Mouse (Mus musculus) urinary bladder, postnatal 36 days (tissue): ENCODE measurements around the gene Mapre3.
"Not testable (repeated sequence)": the region's sequence is repeated elsewhere in the genome, so short reads cannot be mapped to it uniquely, and the experiment has no call there.

Experiments used
- DNase-seq, 2 experiments: peaks; one replicate each; pipeline ENCODE4 v3.0.0; 2022; ENCODE audit warnings: low spot score in 2 of 2, mixed read lengths in 1 of 2

The Mapre3 gene

DNA sequence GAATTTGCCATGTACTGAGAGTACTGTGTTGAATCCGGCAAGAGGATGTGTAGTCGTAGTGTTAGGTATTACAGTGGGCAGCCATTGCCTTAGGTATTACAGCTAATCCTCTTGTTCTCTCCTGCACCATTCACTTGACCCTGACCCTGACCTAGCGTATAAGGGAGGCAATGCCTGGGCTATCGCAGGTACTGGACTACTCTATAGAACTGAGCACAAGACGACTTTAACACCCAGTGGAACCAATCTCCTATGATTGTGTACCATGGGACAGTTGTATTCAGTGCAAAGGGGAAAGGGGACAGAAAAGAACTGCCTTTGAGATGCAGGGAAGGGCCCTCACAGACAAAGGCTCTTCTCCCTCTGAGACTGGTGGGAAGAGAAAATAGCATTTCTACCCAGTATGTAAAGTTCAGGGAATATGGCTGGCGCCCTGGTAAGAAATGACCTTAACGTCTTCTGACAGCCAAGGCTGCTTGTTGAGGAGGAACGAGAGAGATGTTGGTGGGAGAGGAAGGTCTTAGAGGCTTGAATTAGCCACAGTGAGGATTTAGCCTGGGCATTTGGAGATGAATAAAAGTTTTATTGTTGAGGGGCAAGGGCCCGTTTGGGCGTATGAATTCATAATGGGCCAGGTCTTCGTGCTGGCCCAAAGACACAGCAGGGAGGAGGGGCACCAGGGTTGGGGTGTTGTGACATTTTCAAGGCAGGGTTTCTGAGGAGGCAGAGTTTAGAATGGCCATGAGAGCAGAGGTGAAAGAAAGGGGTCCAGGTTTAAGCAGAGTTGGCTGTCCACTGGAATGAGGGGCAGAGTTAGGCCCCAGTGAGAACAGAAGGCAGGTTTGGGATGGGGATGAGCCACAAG, 9.9 kb downstream of the Mapre3 start:
- DNase-seq: no peak

DNA sequence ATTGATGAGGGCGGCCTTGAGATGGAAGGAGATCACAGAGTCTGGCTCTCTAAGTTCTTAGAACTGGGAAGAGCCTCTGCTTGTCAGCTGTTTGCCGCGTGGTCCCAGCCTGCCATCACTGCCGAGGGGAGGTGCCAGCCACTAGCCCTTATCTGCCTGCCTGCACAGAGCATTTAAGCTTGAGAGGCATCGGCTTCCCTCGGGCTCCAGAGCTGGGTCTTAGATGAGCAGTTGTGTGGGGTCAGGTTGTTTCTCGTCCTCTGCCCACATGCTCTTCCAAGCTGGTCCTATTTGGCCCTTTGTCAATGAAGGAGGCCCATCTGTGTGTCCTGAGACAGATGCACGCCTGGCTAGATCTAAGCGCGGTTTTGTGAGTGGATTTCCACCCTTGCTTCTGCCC, 10.7 kb downstream of the Mapre3 start:
- no peak for DNase-seq

DNA sequence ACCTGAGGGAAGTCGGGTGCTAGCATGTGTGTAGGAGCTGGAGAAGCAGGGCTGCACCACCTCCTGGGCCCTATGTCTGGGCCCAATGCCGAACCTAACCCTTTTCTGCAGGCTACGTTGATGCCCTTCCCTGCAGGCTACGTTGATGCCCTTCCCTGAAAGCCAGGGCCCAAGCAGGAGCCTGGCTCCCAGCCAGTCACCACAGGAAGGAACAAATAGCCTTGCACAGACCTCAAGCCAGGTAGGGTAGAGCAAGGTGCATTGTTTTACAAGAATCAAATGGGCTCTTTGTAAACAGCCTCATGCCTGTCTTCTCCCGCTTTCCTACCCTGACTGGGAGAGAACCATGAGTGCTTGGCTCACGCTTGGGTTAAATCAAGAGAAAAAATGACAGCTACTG, 11.4 kb downstream of the Mapre3 start:
- DNase-seq: no peak

DNA sequence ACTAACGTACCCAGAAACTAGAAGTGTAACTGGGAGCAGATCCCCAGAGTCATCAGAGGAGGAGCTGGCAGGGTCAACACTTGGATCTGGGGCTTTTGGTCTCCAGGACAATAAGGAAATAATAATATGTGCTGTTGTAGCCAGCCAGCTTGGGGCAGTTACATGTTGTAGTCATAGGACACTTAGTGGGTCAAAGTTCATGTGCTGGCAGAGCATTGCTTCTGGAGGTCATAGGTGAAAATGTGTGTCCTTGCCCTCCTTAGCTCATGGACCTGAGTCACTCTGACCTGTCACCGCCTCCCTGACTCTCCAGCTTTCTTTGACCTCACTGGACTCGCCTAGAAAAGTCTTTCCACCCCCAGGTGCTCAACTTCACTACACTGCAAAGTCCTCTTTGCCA, 19.0 kb downstream of the Mapre3 start:
- no peak for DNase-seq

DNA sequence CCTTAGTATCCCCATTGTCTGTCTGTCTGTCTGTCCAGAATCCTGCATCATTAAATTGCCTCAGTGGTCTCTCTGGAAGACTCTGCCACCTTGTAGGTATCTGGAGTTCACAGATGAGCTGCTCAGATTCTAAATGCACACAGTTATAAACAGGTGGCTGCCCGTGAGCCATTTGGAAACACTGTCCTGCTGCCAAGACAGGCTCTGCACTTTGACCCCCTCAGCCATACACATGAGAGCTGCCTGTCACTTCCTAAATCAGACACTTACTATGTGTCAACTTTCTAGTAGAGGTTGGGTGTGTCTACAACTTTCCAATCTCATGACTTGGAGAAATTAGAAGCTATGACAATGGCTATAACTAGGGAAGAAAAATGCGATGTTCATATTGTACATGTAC, 25.3 kb downstream of the Mapre3 start:
- DNase-seq: no peak

DNA sequence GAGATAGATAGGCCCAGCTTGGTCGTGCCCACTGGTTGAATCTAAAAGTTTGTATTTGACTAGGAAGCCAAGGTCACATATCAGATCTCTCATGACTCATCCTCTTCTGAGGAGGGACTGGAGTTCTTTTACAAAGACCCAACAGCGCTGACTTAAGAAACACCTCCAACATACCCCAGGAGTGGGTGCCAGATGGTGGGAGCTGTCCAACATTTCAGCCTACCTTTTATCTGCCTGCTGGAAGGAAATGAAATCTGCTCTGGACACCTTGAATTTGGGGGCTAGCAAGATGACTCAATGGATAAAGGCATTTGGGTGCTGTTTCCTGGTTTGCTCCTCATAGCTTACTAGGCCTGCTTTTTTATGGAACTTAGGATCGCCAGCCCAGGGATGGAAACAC, 27.5 kb downstream of the Mapre3 start:
- no peak for DNase-seq

DNA sequence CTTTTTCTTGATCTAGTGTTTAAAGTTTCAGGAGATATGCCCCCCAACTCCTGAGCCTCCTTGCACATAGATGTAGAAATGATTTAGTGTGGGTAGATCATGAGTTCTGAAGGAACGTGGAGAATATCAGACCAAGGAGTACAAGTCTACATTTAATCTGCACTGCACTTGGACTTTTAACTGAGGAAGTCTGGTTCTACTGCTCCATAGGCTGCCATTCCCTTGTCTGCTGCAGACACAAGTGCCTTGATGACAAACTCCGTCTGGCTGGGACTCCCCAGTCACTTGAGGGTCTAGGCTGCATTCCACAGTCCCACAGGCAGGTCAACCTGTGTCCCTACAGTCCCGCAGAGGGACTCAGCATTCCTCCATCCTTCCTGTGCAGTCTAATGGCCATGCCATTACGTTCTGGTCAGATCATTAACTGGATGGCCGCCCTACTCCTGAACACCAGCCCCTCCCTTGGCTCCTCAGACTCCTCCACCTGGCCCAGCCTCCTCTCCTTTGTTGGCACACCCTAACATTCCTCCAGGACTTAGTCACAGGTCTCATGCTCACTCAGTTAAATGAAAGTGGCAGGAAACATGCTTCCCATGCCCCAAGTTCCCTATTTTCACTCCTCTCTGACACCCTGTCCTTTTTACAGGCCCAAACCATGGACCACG, 35.6 kb downstream of the Mapre3 start:
- DNase-seq: peak; percentile 48 to 51

DNA sequence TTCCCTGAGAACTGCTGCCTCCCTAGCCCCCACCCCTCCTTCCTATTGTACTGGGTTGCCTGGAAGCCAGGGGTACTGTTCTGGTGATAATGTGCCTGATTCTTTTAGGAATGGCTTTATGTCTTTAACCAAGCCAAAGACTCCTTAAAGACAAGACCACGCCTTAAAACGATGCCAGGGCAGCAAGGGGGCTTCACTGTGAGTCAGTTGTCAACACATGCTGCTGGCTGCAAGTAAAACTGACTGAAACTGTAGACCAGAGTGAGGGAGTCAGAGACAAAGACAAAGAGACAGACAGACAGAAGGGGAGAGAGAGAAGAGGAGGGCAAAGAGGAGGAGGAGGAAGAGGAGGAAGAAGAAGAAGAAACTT, 36.1 kb downstream of the Mapre3 start:
- DNase-seq: no peak

DNA sequence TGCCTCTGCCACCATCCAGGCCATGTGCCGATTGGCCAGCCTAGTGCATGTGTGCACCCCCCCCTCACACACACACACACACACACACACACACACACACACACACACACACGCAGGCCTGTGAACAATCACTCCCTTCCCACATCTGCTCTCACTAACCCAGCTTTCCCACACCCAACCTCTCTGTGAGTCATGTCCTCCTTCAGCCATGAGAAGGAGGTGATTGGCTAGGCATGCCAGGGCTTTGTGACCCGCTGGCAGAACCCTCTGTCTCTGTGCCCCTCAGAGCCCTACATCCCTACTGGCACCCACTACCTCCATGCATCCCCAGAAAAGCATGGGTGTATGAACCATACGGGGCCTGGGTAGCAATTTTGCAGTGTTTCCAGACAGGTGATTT, 39.1 kb downstream of the Mapre3 start:
- DNase-seq: no peak

DNA sequence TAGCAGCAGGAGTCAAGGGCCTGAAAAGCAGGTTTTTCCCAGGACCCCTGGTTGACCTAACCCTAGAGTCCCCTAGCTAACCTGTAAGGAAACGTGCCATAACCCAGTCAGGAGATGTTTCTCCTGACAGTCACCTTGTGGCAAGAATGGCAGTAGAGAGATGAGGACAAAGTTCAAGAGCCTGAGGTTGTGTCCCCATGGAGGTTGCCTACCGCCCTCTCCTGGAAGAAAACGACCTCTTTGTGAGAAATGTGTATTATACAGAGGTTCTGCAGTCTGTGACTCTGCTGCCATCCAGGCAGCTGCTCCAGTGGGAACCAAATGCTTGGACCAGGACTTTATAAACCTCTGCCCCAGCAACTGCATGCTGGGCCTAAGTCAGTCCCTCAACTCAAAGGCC, 41.2 kb downstream of the Mapre3 start:
- no peak for DNase-seq

DNA sequence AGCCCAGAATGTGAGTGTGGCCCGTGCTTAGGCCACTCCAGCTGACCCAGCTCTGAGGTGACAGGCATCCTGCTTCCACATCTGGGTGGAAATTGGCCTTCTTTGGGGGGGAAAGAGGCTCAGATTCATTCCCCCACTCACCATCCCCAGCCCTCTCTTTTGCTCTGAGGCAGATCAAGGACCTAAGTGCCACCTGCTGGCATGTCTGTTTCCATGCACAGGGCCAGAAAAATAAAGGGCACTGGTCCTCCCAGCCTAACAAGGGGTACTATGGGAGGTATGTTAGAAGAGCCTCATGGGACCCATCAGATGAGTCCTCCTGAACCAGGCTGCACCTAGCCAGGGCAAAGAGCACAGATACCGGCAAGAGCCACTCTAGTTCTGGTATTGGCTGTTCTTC, 41.7 kb downstream of the Mapre3 start:
- DNase-seq: no peak

DNA sequence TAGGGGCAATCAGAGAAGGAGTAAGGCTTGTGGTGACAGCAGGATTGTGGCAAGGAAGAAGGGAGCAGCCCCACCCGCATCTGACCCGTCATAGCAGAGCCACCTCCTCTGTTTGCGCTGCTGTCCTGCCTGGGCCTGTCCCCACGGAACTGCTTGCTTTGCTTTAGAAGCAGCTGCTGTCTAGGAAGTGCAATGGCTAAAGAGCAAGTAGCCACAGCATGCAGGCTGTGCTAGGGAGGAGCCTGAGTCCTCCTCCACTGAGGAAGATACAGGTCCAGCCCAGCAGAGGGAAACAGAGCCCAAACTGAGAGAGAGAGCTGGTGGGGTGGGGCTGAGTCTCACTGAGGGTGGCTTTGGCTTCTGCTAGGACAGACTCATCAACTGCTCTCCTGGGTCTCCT, 49.4 kb downstream of the Mapre3 start:
- DNase-seq: peak; percentile 47 to 72

DNA sequence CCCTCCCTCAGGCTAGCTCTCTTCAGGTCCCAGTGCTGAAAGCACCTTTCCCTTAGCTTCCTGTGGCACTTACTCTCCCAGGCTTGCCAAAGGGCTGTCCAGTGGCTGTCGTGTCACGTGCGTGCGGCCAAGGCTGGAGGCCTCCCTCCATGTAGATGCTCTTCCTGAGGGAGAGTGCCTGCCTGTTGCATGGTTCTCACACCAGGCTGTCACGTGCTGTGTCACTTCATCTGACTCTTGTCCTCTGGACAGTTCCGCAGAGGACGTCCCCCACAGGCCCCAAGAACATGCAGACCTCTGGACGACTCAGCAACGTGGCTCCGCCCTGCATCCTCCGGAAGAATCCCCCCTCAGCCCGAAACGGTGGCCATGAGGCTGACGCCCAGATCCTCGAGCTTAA, 49.9 kb downstream of the Mapre3 start:
- DNase-seq: no peak

DNA sequence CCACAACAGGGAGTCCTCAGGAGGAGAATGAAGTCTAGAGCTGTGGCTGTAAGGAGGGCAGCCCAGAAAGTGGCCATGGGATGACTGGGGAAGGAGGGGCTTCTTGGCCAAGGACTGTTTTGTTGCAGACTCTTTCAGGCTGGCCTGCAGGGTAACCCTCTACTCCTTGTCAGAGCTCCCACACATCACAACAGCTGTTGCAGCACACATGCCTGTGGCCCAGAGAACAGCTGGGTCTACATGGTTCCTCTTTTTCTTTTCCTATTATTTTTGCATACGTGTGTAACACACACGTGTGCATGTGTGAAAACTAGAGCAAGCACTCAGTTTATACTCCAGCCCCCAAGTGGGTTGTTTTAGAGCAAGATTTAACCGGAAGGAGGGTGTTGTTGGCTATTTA, 52.4 kb downstream of the Mapre3 start:
- DNase-seq: no peak

DNA sequence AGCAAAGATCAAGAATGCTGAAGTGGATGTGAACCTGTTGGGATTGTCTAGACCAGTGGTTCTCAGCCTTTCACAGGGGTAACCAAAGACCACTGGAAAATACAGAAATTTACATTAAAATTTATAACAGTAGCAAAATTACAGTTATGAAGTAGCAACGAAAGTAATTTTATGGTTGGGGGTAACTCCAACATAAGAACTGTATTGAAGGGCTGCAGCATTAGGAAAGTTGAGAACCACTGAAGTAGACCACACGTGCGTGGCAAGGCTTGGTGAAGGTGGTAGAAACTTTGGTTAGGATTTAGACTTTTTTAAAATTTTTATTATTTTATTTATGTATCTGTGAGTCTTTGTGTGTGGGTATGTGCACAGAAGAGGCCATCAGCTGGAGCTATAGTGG, 53.3 kb downstream of the Mapre3 start, which contains the start of gene Tmem214:
Tmem214 (plus strand) TSS at position 301 of the 400 bp plus-strand sequence.
- no peak for DNase-seq

DNA sequence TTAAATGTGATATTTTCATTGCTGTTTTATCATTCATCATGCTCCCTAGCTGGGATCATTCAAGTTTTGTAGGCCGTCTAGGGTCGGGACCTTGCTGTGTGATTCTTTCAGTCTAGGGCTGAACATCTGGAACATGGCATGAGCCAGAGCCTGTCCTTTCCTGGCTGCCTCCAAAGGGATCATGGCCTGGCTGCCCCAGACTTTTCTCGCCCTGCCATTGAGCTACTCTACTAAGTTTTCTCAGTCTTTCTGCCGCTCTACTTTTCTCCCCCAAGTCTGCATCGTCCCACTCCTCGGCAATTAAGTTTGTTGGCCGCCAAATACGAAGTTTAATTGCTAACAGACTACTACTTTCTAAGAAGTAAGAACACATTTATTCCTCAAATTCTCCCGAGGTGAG, 54.5 kb downstream of the Mapre3 start:
- no peak for DNase-seq

DNA sequence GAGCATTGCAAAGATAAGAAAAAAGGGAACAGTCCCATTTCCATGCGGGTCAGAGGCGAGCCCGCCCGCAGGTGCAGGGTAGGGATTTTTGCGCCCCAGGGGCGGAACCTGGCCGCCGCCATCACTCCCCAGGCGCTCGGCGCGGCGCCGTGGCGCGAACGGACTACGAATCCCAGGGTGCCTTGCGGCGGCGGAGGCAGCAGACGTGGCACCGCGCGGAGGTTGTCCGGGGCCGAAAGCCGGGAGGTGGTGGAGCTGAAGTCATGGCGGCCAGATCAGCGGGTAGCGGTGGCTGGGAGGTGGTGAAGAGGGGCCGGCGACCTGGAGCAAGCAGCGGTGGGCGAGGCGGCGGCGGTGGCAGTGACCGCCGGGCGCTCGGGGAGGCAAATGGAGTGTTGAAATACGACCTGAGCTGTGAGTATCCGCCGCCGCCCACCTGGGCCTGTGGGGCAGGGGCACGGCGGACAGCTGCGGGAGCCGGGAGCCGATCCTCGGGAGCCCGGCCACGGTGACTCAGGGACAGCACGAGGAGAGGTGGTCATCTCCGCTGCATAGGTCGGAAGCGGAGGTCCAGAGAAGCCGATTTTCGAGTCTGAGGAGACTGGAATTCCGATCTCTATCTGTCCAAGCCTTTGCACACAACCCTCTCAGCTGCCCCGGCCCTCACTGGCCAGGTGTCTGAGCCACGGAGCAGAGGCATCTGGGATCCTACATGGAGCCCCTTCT, 55.1 kb downstream of the Mapre3 start:
- DNase-seq: peak; percentile 87 to 93

DNA sequence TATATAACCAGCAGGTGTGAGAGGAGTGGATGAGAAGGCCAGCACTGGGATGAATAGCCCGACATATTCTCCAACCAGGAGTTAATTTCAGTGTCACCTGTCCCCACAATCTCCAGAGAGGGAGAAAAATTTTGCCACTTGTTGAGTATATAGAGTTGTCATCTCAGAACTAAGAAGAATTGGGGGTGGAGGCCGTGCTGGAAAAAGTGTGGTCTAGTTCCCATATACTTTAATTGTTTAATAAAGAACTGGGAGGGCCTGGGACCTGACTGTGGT, 55.6 kb downstream of the Mapre3 start:
- DNase-seq: no peak

DNA sequence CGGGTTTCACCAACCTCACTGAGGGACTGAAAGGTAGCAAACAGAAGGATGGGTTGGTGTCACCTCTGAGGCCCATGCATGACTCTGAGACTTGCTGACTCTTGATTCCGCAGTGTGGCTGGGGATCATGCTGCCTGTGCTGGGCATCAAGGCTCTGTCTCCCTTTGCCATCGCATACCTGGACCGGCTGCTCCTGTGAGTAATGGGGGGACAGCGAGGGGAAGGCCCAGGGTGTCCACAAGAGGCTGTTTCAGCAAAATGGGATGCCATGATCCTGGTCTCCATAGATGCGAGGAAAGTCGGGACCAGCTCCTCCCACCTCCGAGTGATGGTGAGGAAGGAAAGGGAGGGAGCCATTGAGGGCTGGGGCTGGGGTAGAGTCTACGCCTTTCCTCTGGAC, 58.1 kb downstream of the Mapre3 start:
- DNase-seq: no peak

DNA sequence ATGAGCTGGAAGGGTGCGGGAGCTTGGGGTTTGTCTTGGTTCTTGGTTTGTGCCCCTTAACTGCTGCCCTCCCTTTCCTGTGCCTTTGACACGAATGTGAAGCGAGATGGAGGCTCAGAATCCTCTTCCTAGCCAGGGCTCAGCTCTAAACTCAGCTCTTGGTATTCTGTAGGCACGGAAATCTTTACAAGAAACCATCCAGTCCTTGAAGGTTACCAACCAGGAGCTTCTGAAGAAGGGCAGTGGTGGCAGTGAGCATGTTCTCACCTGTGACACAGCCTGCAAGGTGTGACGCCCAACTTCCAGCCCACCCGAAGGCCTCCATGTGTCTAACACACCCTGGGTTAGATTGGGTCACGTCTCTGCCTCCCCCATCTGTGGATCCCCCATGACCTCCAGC, 59.9 kb downstream of the Mapre3 start:
- DNase-seq: no peak

DNA sequence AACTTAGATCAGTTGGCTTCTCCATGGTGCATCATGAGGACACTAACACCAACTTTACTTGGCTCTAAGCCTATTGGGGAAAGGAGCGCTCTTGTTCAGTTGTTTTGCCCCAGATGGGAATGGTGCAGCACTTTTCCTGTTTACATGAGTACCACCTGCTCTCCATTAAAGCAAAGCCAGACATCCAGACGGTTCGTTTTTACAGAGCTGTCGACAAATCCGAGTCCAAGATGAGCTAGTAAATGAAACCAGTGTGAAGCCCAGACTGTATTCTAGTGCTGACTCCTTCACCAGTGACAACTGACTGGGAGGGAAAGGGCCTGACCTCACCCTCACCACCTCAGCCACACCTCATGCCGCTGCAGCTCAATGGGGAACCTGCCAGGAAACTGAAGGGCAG, 64.2 kb downstream of the Mapre3 start:
- no peak for DNase-seq

DNA sequence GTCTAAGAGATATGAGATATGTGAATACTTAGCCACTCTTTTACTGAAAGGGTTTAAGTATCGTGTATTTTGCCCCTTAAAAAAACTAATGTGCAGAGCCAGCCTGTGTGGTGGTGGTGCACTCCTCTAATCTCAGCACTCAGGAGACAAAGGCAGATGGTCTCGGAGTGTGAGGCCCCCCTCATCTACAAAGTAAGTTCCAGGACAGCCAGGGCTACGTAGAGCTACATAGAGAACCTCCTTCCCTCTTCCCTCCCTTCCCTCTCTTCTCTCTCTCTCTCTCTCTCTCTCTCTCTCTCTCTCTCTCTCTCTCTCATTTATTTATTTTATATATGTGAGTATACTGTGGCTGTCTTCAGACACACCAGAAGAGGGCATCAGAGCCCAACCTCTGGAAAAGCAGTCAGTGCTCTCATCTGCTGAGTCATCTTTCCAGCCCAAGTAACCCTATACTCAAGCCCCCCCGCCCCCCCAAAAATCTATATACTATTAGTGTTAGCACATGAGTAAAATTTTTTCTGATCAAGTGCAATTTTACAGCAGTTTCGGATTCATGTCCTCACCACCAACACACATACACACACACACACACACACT, 65.0 kb downstream of the Mapre3 start:
- no peak for DNase-seq

DNA sequence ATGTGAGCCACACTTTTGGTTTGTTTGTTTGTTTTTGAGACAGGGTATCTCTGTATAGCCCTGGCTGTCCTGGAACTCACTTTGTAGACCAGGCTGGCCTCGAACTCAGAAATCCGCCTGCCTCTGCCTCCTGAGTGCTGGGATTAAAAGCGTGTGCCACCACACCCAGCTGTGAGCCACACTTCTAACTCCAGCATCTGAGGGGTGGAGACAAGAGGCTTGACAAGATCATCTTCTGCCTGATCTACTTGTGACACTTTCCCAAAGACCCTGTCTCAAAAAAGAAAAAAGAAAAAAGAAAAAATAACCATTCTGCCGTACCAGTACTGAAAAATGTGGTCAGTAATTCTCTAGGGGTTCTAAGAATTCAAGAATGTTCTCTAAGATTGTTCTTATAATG, 67.4 kb downstream of the Mapre3 start:
- not testable (repeated sequence) for DNase-seq
